Mouse (Mus musculus) CD4-positive, CD25-positive, alpha-beta regulatory T cell, adult 2 months (primary cell): ENCODE measurements around the gene Zcchc14.
"Not testable (repeated sequence)": the region's sequence is repeated elsewhere in the genome, so short reads cannot be mapped to it uniquely, and the experiment has no call there.

ENCODE experiments used
- DNase-seq: peaks from one replicate; pipeline ENCODE4 v3.0.0-alpha.2; 2012; ENCODE audit warnings: low read depth, low spot score

Zcchc14 gene

GRCm38 (mm10) chr8:121623043-121623442 lies 29.7 kb downstream of the Zcchc14 start:
- no peak for DNase-seq

GRCm38 (mm10) chr8:121621879-121622278 lies 30.8 kb downstream of the Zcchc14 start:
- no peak for DNase-seq

- DNase-seq: no peak
Observed at GRCm38 (mm10) chr8:121620801-121621516, 31.7 kb downstream of the Zcchc14 start.

- no peak for DNase-seq
Observed at GRCm38 (mm10) chr8:121619401-121619995, 33.2 kb downstream of the Zcchc14 start.

GRCm38 (mm10) chr8:121613419-121613818 lies 39.3 kb downstream of the Zcchc14 start:
- DNase-seq: no peak

GRCm38 (mm10) chr8:121609916-121610315 lies 42.8 kb downstream of the Zcchc14 start:
- DNase-seq: no peak

GRCm38 (mm10) chr8:121609251-121609650 lies 43.5 kb downstream of the Zcchc14 start:
- no peak for DNase-seq

GRCm38 (mm10) chr8:121607661-121608060 lies 45.0 kb downstream of the Zcchc14 start:
- peak; percentile 37 for DNase-seq

GRCm38 (mm10) chr8:121603801-121604200 lies 48.9 kb downstream of the Zcchc14 start:
- no peak for DNase-seq

GRCm38 (mm10) chr8:121602860-121603259 lies 49.8 kb downstream of the Zcchc14 start:
- peak; percentile 74 for DNase-seq

- DNase-seq: no peak
Observed at GRCm38 (mm10) chr8:121602411-121602810, 50.3 kb downstream of the Zcchc14 start.

GRCm38 (mm10) chr8:121599842-121600241 lies 52.9 kb downstream of the Zcchc14 start:
- no peak for DNase-seq

- DNase-seq: peak; percentile 91
Observed at GRCm38 (mm10) chr8:121598892-121599291, 53.8 kb downstream of the Zcchc14 start.

- no peak for DNase-seq
Observed at GRCm38 (mm10) chr8:121598190-121598589, 54.5 kb downstream of the Zcchc14 start.

GRCm38 (mm10) chr8:121597492-121597891 lies 55.2 kb downstream of the Zcchc14 start:
- DNase-seq: not testable (repeated sequence)

GRCm38 (mm10) chr8:121593983-121594382 lies 58.7 kb downstream of the Zcchc14 start:
- no peak for DNase-seq

GRCm38 (mm10) chr8:121593293-121593692 lies 59.4 kb downstream of the Zcchc14 start:
- no peak for DNase-seq

- DNase-seq: peak; percentile 77
Observed at GRCm38 (mm10) chr8:121591178-121592066, 61.3 kb downstream of the Zcchc14 start.

GRCm38 (mm10) chr8:121590203-121591177 lies 62.2 kb downstream of the Zcchc14 start, which contains the start of gene Map1lc3b:
Map1lc3b (plus strand) TSS chr8:121590361.
- peak; percentile 97 for DNase-seq

GRCm38 (mm10) chr8:121589205-121589726 lies 63.4 kb downstream of the Zcchc14 start:
- no peak for DNase-seq

- DNase-seq: no peak
Observed at GRCm38 (mm10) chr8:121588750-121589149, 64.0 kb downstream of the Zcchc14 start.
